Mouse (Mus musculus): Measurements from ENCODE around the gene Fam126b. TPM values are rescaled to one million over a fixed set of nuclear protein-coding genes. Genes with fewer than 3 reads are reported as not detected.
"Not testable (repeated sequence)": the region's sequence is repeated elsewhere in the genome, so short reads cannot be mapped to it uniquely, and the experiment has no call there.

Gene Fam126b
- 15.7 and 18.5 TPM in 2 replicates for polyA plus RNA-seq (2014; fragmentation: Nextera tagmentation; extraction: Ambion mirVana)

DNA sequence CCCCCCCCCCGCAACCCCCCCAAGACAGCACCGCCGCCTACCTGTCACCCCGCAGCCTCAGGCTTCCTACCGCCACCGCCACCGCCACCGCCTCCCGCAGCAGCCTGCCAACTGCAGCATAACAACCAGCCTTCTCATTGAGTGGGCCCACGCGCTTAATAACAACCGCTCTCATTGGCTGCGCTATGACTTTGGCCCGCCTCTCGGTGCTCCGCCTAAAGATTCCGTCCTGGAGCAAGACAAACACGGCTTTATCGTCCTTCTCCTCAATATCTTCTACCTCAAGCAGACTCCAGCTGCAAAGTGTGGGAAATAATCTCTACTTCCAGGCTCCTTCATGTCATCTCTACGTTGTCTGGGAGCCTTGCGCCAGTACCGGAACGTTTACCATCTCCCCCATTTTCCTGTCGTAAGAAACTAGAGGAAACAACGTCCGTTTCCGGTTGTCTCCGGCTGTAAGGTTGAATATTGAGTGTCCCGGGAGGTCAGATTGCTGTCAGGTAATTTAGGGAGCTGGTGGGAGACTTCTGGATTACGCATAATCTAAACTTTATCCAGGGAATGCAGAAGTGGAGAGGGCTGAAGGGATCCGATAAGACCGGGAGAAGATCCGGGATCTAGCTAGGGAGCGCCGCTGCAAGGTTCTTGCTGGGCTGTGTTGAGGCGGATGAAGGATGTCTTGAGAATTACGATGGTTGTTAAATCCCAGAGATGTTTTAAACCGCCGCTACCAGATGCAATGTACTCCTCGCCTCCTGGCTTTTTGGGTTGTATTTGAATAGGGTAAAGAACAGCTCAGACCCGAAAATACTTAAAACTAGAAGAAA lies at the start of gene Fam126b, which contains the start of gene Ndufb3:
Gene Fam126b, minus strand, starts transcription at position 153 of the 827 bp plus-strand sequence.
Gene Ndufb3, plus strand, starts transcription at position 214 of the 827 bp plus-strand sequence.
- peak within 1 kb of the TSS; percentile 57 for H3K27ac ChIP-seq
- H3K36me3 ChIP-seq (replicated peaks; ENCODE audit: control insufficient read depth, insufficient read depth), result 0 out of 2 replicates have a peak, but pooled peaks cover 6% of the 10 kb centered on the region
- no peaks in the 10 kb centered on the region for H3K9me3 ChIP-seq (ENCODE audit: control insufficient read depth, low read length)
- no peaks in the 10 kb centered on the region for H3K27me3 ChIP-seq (ENCODE audit: control insufficient read depth, insufficient read depth, low read length)
- H3K4me2 ChIP-seq (replicated peaks), result peak within 1 kb of the TSS; percentile 68
- H3K9ac ChIP-seq, result peak within 1 kb of the TSS; percentile 81
- under 1% methylated on average over 41 of the region's 41 CpGs for WGBS
- peak within 1 kb of the TSS; percentile 70 for H3K4me3 ChIP-seq (replicated peaks; ENCODE audit: low read length)
- peak; percentile 94 for DNase-seq (ENCODE audit: low spot score)
- peaks cover 14% of the 10 kb centered on the region for H3K4me1 ChIP-seq (replicated peaks; ENCODE audit: control insufficient read depth, insufficient read depth, low read length)
- ATAC-seq (ENCODE audit: low FRiP score), result peak; percentile 99

GRCm38 (mm10) chr1:58628847-58629246 lies 42.7 kb upstream of the Fam126b start:
- not testable (repeated sequence) for H3K27me3 ChIP-seq (ENCODE audit: control insufficient read depth, insufficient read depth, low read length); H3K9me3 ChIP-seq (ENCODE audit: control insufficient read depth, low read length); H3K4me2 ChIP-seq (replicated peaks); H3K9ac ChIP-seq; DNase-seq (ENCODE audit: low spot score); ATAC-seq (ENCODE audit: low FRiP score); H3K27ac ChIP-seq; H3K4me1 ChIP-seq (replicated peaks; ENCODE audit: control insufficient read depth, insufficient read depth, low read length); H3K36me3 ChIP-seq (replicated peaks; ENCODE audit: control insufficient read depth, insufficient read depth); H3K4me3 ChIP-seq (replicated peaks; ENCODE audit: low read length)
- 94% methylated on average over 1 of the region's 2 CpGs for WGBS

DNA sequence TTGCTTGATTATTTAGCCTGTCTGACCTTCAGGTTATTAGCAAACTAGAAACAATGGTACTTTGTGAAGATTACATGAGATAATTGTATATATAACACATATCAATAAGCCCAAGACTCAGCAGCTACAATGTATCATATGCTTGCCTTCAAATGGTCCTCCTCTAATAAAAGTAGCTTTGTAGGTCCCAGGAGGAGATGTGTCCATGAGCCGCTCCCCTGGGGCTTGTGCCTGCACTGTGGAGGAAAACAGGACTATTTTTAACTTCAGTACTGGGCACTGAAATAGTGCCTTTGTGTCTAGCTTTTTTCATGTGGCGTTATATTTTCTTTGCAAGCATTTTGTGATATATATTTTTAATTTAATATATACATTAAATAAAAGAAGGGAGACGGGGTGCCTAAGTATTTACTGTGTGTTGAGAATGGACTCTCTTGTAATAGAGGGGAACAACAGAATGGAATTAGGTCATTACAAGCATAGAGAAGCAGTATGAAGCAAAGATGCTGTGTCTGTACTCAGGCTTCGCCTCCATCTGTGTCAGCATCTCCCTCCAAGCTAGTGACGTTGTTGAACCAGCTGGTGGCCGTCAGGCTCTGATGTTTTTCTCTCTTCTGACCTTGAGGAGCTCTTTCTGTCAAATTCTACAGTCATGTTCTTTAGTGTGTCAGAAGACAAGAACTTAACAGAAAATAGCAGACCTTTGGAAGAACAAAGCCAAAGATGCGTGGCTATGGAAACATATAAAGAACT lies 36.0 kb upstream of the Fam126b start:
- Histone ChIP-seq H3K36me3 (replicated peaks; ENCODE audit: control insufficient read depth, insufficient read depth) (no peaks in the 10 kb centered on the region), H3K9ac (no peak overlapping the region), H3K4me1 (replicated peaks; ENCODE audit: control insufficient read depth, insufficient read depth, low read length) (no peaks in the 10 kb centered on the region), H3K27ac (no peak overlapping the region), H3K9me3 (ENCODE audit: control insufficient read depth, low read length) (no peaks in the 10 kb centered on the region), H3K4me3 (replicated peaks; ENCODE audit: low read length) (no peak overlapping the region), H3K4me2 (replicated peaks) (no peak overlapping the region), H3K27me3 (ENCODE audit: control insufficient read depth, insufficient read depth, low read length) (no peaks in the 10 kb centered on the region)
- WGBS, result 72% methylated on average over 7 of the region's 7 CpGs
- peak; percentile 27; the same call in 1 of the 2 replicates for ATAC-seq (ENCODE audit: low FRiP score)
- DNase-seq (ENCODE audit: low spot score), result no peak

DNA sequence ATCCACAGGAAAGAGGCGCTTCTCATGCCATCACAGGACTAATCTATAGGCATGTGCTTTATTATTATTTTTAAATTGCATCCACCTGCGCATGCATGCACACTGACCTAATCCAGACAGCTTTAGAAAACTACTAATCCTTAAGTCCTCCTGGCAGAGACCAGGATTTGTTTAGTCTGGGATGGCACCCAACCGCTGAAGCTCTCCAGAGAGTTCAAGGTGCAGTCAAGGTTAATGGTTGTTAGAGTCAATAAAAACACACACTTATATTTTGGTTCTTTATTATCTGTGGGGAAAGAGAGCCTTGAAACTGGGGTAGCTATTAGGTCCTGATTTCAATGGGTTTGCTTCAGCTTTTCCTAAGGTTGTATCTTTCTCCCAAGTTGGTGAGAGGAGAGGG lies 35.1 kb upstream of the Fam126b start:
- H3K9me3 ChIP-seq (ENCODE audit: control insufficient read depth, low read length), result no peaks in the 10 kb centered on the region
- no peak overlapping the region for H3K9ac ChIP-seq
- no peak overlapping the region for H3K4me2 ChIP-seq (replicated peaks)
- no peaks in the 10 kb centered on the region for H3K27me3 ChIP-seq (ENCODE audit: control insufficient read depth, insufficient read depth, low read length)
- H3K4me3 ChIP-seq (replicated peaks; ENCODE audit: low read length), result no peak overlapping the region
- 93% methylated on average over 3 of the region's 3 CpGs for WGBS
- no peak for ATAC-seq (ENCODE audit: low FRiP score)
- H3K27ac ChIP-seq, result no peak overlapping the region
- H3K36me3 ChIP-seq (replicated peaks; ENCODE audit: control insufficient read depth, insufficient read depth), result no peaks in the 10 kb centered on the region
- no peaks in the 10 kb centered on the region for H3K4me1 ChIP-seq (replicated peaks; ENCODE audit: control insufficient read depth, insufficient read depth, low read length)
- no peak for DNase-seq (ENCODE audit: low spot score)

DNA sequence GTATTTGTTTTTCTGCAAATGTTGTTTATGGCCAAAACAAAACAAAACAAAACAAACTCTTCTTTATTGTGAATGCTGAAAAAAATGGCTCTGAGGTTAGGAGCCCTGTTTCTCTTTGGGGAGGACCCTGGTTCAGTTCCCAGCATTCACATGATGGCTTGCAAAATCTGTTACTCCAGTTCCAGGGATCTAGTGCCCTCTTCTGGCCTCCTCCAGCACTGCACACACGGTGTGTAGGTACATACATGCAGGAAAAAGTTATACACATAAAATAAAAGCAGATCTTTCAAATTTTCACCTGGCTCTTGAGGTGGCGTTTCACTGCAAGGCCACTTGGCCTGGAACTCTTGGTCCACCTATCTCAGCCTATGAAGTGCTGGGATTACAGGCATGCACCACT lies 32.6 kb upstream of the Fam126b start:
- ATAC-seq (ENCODE audit: low FRiP score) (no peak), DNase-seq (ENCODE audit: low spot score) (no peak)
- Histone ChIP-seq H3K36me3 (replicated peaks; ENCODE audit: control insufficient read depth, insufficient read depth) (no peaks in the 10 kb centered on the region), H3K27ac (no peak overlapping the region), H3K4me1 (replicated peaks; ENCODE audit: control insufficient read depth, insufficient read depth, low read length) (no peaks in the 10 kb centered on the region), H3K4me3 (replicated peaks; ENCODE audit: low read length) (no peak overlapping the region), H3K27me3 (ENCODE audit: control insufficient read depth, insufficient read depth, low read length) (no peaks in the 10 kb centered on the region), H3K9ac (no peak overlapping the region), H3K9me3 (ENCODE audit: control insufficient read depth, low read length) (no peaks in the 10 kb centered on the region), H3K4me2 (replicated peaks) (no peak overlapping the region)
- WGBS, result 93% methylated on average over 2 of the region's 2 CpGs

DNA sequence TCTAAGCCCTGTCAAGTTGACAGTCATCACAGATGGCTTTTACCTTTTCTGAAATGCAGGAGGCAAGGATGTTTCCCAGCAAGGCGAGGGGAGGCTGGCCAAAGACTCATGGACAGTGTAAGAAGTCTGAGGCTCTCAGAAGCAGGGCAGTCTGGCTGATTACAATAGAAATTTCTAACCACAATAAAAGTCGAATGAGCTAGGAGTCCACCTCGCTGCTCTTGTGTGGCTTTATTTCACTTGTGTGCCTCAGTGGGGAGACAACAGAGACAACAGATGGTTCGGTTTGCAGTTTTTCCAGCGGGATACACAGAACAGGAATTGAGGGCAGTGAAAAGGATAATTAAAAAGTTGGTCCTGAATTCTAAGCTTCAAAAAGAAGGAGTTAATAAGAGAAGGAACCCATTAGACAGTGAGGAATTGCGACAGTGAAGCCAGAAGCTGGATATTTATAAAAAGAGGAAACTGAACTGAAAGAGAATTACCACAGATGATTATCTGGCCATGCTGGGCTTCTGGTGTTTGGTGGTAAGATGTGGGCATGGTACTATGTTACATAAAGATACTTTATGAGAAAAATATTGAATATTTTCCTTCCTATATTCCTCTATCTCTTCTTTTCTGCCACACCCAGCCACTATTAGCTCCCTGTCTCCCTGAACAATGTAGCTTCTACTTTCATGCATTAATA lies 32.0 kb upstream of the Fam126b start:
- no peak for ATAC-seq (ENCODE audit: low FRiP score)
- no peak overlapping the region for H3K27ac ChIP-seq
- 68% methylated on average over 6 of the region's 6 CpGs for WGBS

GRCm38 (mm10) chr1:58617076-58617475 lies 31.0 kb upstream of the Fam126b start:
- H3K4me1 ChIP-seq (replicated peaks; ENCODE audit: control insufficient read depth, insufficient read depth, low read length), result no peaks in the 10 kb centered on the region
- no peak for ATAC-seq (ENCODE audit: low FRiP score)
- 49% methylated on average over 5 of the region's 5 CpGs for WGBS

More for the DNA sequence above, 32.0 kb upstream of the Fam126b start:
- no peaks in the 10 kb centered on the region for H3K27me3 ChIP-seq (ENCODE audit: control insufficient read depth, insufficient read depth, low read length)
- no peak overlapping the region for H3K4me2 ChIP-seq (replicated peaks)
- no peak for DNase-seq (ENCODE audit: low spot score)
- no peaks in the 10 kb centered on the region for H3K4me1 ChIP-seq (replicated peaks; ENCODE audit: control insufficient read depth, insufficient read depth, low read length)
- H3K9ac ChIP-seq, result no peak overlapping the region
- no peaks in the 10 kb centered on the region for H3K9me3 ChIP-seq (ENCODE audit: control insufficient read depth, low read length)
- H3K4me3 ChIP-seq (replicated peaks; ENCODE audit: low read length), result no peak overlapping the region
- H3K36me3 ChIP-seq (replicated peaks; ENCODE audit: control insufficient read depth, insufficient read depth), result no peaks in the 10 kb centered on the region

GRCm38 (mm10) chr1:58616176-58616575 lies 30.1 kb upstream of the Fam126b start:
- no peak for DNase-seq (ENCODE audit: low spot score)
- Histone ChIP-seq H3K36me3 (replicated peaks; ENCODE audit: control insufficient read depth, insufficient read depth) (no peaks in the 10 kb centered on the region), H3K27me3 (ENCODE audit: control insufficient read depth, insufficient read depth, low read length) (no peaks in the 10 kb centered on the region), H3K27ac (no peak overlapping the region), H3K4me3 (replicated peaks; ENCODE audit: low read length) (no peak overlapping the region), H3K9ac (no peak overlapping the region), H3K9me3 (ENCODE audit: control insufficient read depth, low read length) (no peaks in the 10 kb centered on the region), H3K4me2 (replicated peaks) (no peak overlapping the region), H3K4me1 (replicated peaks; ENCODE audit: control insufficient read depth, insufficient read depth, low read length) (no peaks in the 10 kb centered on the region)
- ATAC-seq (ENCODE audit: low FRiP score), result no peak
- 74% methylated on average over 3 of the region's 3 CpGs for WGBS

More at GRCm38 (mm10) chr1:58617076-58617475, 31.0 kb upstream of the Fam126b start:
- no peaks in the 10 kb centered on the region for H3K36me3 ChIP-seq (replicated peaks; ENCODE audit: control insufficient read depth, insufficient read depth)
- H3K27ac ChIP-seq, result no peak overlapping the region
- H3K4me2 ChIP-seq (replicated peaks), result no peak overlapping the region
- no peak overlapping the region for H3K4me3 ChIP-seq (replicated peaks; ENCODE audit: low read length)
- no peaks in the 10 kb centered on the region for H3K9me3 ChIP-seq (ENCODE audit: control insufficient read depth, low read length)
- no peak overlapping the region for H3K9ac ChIP-seq
- no peaks in the 10 kb centered on the region for H3K27me3 ChIP-seq (ENCODE audit: control insufficient read depth, insufficient read depth, low read length)
- no peak for DNase-seq (ENCODE audit: low spot score)

GRCm38 (mm10) chr1:58615146-58615545 lies 29.0 kb upstream of the Fam126b start:
- 83% methylated on average over 4 of the region's 4 CpGs for WGBS
- H3K9ac ChIP-seq, result no peak overlapping the region
- H3K27me3 ChIP-seq (ENCODE audit: control insufficient read depth, insufficient read depth, low read length), result no peaks in the 10 kb centered on the region
- H3K36me3 ChIP-seq (replicated peaks; ENCODE audit: control insufficient read depth, insufficient read depth), result no peaks in the 10 kb centered on the region
- no peaks in the 10 kb centered on the region for H3K4me1 ChIP-seq (replicated peaks; ENCODE audit: control insufficient read depth, insufficient read depth, low read length)
- no peak overlapping the region for H3K4me2 ChIP-seq (replicated peaks)
- H3K27ac ChIP-seq, result no peak overlapping the region
- no peaks in the 10 kb centered on the region for H3K9me3 ChIP-seq (ENCODE audit: control insufficient read depth, low read length)
- DNase-seq (ENCODE audit: low spot score), result no peak
- no peak overlapping the region for H3K4me3 ChIP-seq (replicated peaks; ENCODE audit: low read length)
- ATAC-seq (ENCODE audit: low FRiP score), result no peak

Data from hindbrain, embryonic 14.5 days (tissue).